Mouse (Mus musculus) lung, postnatal 0 days (tissue): ENCODE measurements around the gene Ddr1.

Experiments
- CTCF ChIP-seq: IDR thresholded peaks from 2 replicates; pipeline ENCODE4 v1.5.1; 2016; ENCODE audit warnings: antibody characterized with exemption, mild to moderate bottlenecking
- EP300 ChIP-seq: IDR thresholded peaks from 2 replicates; pipeline ENCODE4 v1.6.1; 2016; ENCODE audit warnings: antibody characterized with exemption, mild to moderate bottlenecking, control low read depth

GRCm38 (mm10) chr17:35671846-35672245 is 32.6 kb downstream of the Ddr1 start:
- TF ChIP-seq EP300, result no peak
- TF ChIP-seq CTCF, result no peak
